Comparison of ENCODE assay signal across 7 mouse cellular contexts in the genomic region with DNA sequence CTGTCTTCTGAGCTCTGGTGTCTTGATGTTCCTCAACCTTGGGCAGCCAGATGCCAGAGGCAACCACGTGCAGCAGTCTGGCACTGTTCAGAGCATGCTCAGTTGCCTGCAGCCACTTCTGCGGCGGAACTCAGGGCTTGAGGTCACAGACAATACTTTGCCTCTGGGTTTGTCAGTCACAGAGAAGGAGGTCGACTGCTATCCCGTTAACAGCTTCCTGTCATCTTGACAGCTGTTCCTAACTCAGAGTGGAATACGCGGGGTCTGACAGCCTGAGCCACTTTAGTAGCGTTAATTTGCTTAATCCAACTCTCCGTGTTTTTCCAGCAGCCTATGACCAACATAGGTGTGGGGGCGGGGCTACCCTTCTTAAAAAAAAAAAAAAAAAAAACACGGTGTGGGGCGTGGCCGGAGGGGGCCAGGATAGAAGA. TPM values are rescaled to one million over a fixed set of nuclear protein-coding genes. Genes with fewer than 3 reads are reported as not detected.
DNase-seq lines count a peak whose midpoint lies in the region; TF ChIP-seq lines count a peak whose summit lies in the region.

No protein-coding gene starts in this region.

- 1% methylated on average over 13 of the region's 13 CpGs for WGBS in bone marrow, adult 2 months
- WGBS in embryonic facial prominence, embryonic 10.5 days: under 1% methylated on average over 13 of the region's 13 CpGs

- H3K9me3 ChIP-seq in embryonic facial prominence, embryonic 10.5 days: no peaks in the 10 kb centered on the region

- 0 out of 2 replicates have a peak, but pooled peaks have one; percentile 1 for TF ChIP-seq CTCF in bone marrow, adult 2 months (IDR thresholded peaks at IDR 0.05; ENCODE audit: control insufficient read depth, insufficient read depth, low read length)

- peak overlapping the region; percentile 21 for H3K4me3 ChIP-seq in bone marrow, adult 2 months (replicated peaks; ENCODE audit: control insufficient read depth, low read depth, low read length)
- H3K4me3 ChIP-seq in embryonic facial prominence, embryonic 10.5 days: peak overlapping the region; percentile 70

- intact Hi-C loops in left cerebral cortex, postnatal 36 days (cut with DNase I): loop anchor here (1.0 to 10.0 kb wide), 5 partner anchors 36 to 363 kb away; partner anchors contain the start of gene Nek1

- H3K27ac ChIP-seq in bone marrow, adult 2 months (ENCODE audit: control insufficient read depth, insufficient read depth, low read depth, low read length, poor library complexity): no peak overlapping the region
- no peak overlapping the region; the same call in 1 of the 2 replicates for H3K27ac ChIP-seq in embryonic facial prominence, embryonic 10.5 days (replicated peaks)

- H3K27me3 ChIP-seq in embryonic facial prominence, embryonic 10.5 days (replicated peaks; ENCODE audit: low read depth, poor library complexity, severe bottlenecking): peaks cover 49% of the 10 kb centered on the region

- H3K4me1 ChIP-seq in bone marrow, adult 2 months (ENCODE audit: control insufficient read depth, insufficient read depth, low read length): peaks cover 2% of the 10 kb centered on the region
- H3K4me1 ChIP-seq in embryonic facial prominence, embryonic 10.5 days: peaks cover 17% of the 10 kb centered on the region

- DNase-seq in embryonic facial prominence, embryonic 10.5 days (ENCODE audit: low spot score): peak; percentile 68
- peak; percentile 98 for DNase-seq in heart, adult 11 months
- peak; percentile 91 for DNase-seq in kidney, adult 11 months
- DNase-seq in left cerebral cortex, postnatal 36 days (ENCODE audit: low spot score in 2 of 2): peak; percentile 85
- peak; percentile 80 for DNase-seq in mesoderm, embryonic 11.5 days (ENCODE audit: low read depth, low spot score)
- DNase-seq in right cerebral cortex, postnatal 36 days (ENCODE audit: low spot score in 2 of 2): peak; percentile 75 to 76

- no peak for TF ChIP-seq POLR2A in bone marrow, adult 2 months (IDR thresholded peaks at IDR 0.05; ENCODE audit: borderline replicate concordance, control insufficient read depth, low read depth, low read length)

- H3K36me3 ChIP-seq in embryonic facial prominence, embryonic 10.5 days (replicated peaks): no peaks in the 10 kb centered on the region

RNA-seq across cellular contexts. Expression of gene Mfap3l, which starts 1.1 kb away (rescaled TPM):
- polyA plus RNA-seq in bone marrow, adult 2 months (2011; ENCODE audit: insufficient read depth, insufficient read length, low replicate concordance, missing spikeins): 2.3 and 5.7 TPM in 2 replicates
- polyA plus RNA-seq in embryonic facial prominence, embryonic 10.5 days (2016; fragmentation: Nextera tagmentation; extraction: Ambion mirVana): 0.74 and 1.2 TPM in 2 replicates
- 10 to 100 TPM; 49.6 to 53.0 TPM for total RNA-seq in left cerebral cortex, postnatal 36 days (2021)
